Mouse (Mus musculus) ES-Bruce4 (cell line): Measurements from ENCODE around the gene Cdkl2.

Experiments
- CTCF ChIP-seq: IDR thresholded peaks from one replicate; pipeline ENCODE4 v1.8.1; 2011; ENCODE audit warnings: low read depth, low read length
- POLR2A ChIP-seq: IDR thresholded peaks from one replicate; pipeline ENCODE4 v1.8.1; 2011; ENCODE audit warnings: low read length; ENCODE audit not compliant: insufficient read depth

DNA sequence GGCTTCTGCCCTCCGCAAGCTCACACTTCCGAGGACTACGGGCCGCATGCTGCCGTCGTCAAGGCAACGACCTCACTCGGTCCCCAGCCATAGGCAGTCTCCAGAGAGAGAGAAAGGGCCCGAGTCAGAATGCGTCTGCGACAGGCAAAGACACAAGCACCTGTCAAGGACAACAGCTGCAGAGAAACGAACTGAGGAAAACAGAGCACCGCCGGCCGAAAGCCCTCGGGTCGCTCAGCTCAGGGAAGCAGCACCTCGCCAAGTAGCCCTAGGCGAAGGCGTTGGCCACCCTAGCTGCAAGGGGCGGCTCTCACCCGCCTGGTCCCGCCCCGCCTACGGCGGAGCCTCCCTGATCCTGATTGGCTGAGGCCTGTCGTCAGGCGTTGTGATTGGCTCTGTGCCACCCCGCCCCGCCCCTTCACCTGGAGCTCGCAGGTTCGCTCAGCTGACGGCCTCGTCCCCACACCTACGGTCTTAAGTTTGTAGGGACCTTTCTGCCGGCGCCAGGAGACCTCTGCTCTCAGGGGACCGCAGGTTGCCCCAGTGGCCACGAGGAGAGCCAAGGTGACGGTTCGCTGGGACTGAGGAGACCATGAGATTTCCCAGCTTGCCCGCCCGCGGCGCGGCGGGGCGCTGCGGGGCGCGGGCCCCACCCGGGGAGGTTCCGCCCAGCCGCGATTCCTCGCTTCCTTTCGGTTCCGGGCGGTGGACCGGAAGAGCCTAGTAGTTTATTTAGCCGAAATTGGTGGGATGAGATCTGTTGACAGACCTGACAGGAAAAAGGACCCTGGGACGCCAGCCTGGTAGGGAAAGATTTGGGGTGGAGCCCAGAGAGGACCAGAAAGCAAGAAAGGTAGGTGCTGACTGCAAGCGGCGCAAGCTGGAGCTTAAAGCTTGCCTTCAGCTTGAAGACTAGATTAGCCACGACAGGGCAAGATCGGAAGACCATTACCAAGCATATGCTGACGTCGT, 1.0 kb downstream of the Cdkl2 start:
- TF ChIP-seq POLR2A: no peak
- no peak for TF ChIP-seq CTCF
